In the genomic region with DNA sequence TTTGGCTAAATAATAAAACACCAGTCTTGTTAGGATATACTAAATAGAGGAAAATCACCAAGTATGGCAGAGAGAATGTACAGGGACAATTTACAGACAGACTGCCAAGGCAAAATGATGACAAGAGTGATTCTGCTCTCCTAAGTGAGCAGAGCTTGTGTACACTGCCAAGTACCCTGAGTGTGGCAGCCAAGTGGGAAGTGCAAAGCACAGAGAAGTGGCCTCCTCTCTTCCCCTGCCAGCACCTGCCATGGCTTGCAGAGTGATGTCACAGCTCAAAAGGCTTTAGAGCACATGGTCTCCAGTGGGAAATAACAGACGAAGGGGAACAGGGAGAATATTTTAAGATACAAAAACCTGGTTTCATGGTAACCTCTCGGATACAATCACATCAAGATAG, we compare ENCODE assay signal across 14 mouse cellular contexts.
DNase-seq lines count a peak whose midpoint lies in the region; ATAC-seq and TF ChIP-seq lines count a peak whose summit lies in the region.
"Had no signal": no experiment of that assay in that cellular context is flagged by ENCODE, and none has a peak within 500 bp of the region (broad histone marks: within the 10 kb centered on the region; RNA-seq: fewer than 3 reads in every experiment).

No protein-coding gene starts in this region.

- no peak for TF ChIP-seq CTCF in lung, adult 2 months (IDR thresholded peaks at IDR 0.05; ENCODE audit: insufficient read depth, low read length)

- no peaks in the 10 kb centered on the region for H3K27me3 ChIP-seq in forebrain, embryonic 13.5 days
- H3K27me3 ChIP-seq in forebrain, embryonic 11.5 days (ENCODE audit: control insufficient read depth, insufficient read depth, low read length) = no peaks in the 10 kb centered on the region

- no peak for DNase-seq in forebrain, embryonic 11.5 days (ENCODE audit: low spot score)
- peak; percentile 25 to 53 for DNase-seq in lung, adult 18-20 months
- DNase-seq in lung, adult 2 months = no peak
- DNase-seq in heart, adult 9 months (ENCODE audit: low spot score in 2 of 2) = peak; percentile 44 to 56
- peak; percentile 15 for DNase-seq in lung, postnatal 14 days
- no peak for DNase-seq in right cerebral cortex, postnatal 36 days (ENCODE audit: low spot score in 2 of 2)
- DNase-seq: gastrocnemius, postnatal 25 days; kidney, adult 8-10 months; liver; right cerebral cortex, postnatal 4 days; thymus, postnatal 14 days had no signal

- ATAC-seq in forebrain, embryonic 13.5 days = peak; percentile 78
- ATAC-seq in forebrain, embryonic 11.5 days (replicated peaks; ENCODE audit: low FRiP score) = no peak

- H3K36me3 ChIP-seq in forebrain, embryonic 13.5 days (ENCODE audit: poor library complexity, severe bottlenecking) = no peaks in the 10 kb centered on the region
- H3K36me3 ChIP-seq in forebrain, embryonic 11.5 days (ENCODE audit: control insufficient read depth, insufficient read depth, low read length) = no peaks in the 10 kb centered on the region
- H3K36me3 ChIP-seq: embryonic facial prominence, embryonic 10.5 days had no signal

- H3K9ac ChIP-seq in forebrain, embryonic 13.5 days = no peak overlapping the region
- no peak overlapping the region for H3K9ac ChIP-seq in forebrain, embryonic 11.5 days (ENCODE audit: low read length)
- H3K9ac ChIP-seq: hindbrain, embryonic 14.5 days had no signal

- no peak overlapping the region for H3K4me2 ChIP-seq in forebrain, embryonic 13.5 days
- no peak overlapping the region for H3K4me2 ChIP-seq in forebrain, embryonic 11.5 days (ENCODE audit: low read depth, low read length, severe bottlenecking)
- H3K4me2 ChIP-seq: hindbrain, embryonic 14.5 days had no signal

- no peaks in the 10 kb centered on the region for H3K9me3 ChIP-seq in forebrain, embryonic 13.5 days (replicated peaks)
- H3K9me3 ChIP-seq in forebrain, embryonic 11.5 days (ENCODE audit: control insufficient read depth, low read length) = no peaks in the 10 kb centered on the region
- H3K9me3 ChIP-seq: embryonic facial prominence, embryonic 10.5 days had no signal

- H3K4me3 ChIP-seq in forebrain, embryonic 13.5 days = no peak overlapping the region
- no peak overlapping the region for H3K4me3 ChIP-seq in forebrain, embryonic 11.5 days (ENCODE audit: low read depth, low read length)
- H3K4me3 ChIP-seq in lung, adult 2 months (replicated peaks; ENCODE audit: extremely low read depth, low read depth, low read length) = no peak overlapping the region
- H3K4me3 ChIP-seq: embryonic facial prominence, embryonic 10.5 days had no signal

- TF ChIP-seq POLR2A in lung, adult 2 months (IDR thresholded peaks at IDR 0.05; ENCODE audit: borderline replicate concordance, extremely low read depth, low read depth, low read length) = no peak

- no peak overlapping the region for H3K27ac ChIP-seq in forebrain, embryonic 13.5 days
- H3K27ac ChIP-seq in forebrain, embryonic 11.5 days (ENCODE audit: low read depth, low read length) = no peak overlapping the region
- H3K27ac ChIP-seq: embryonic facial prominence, embryonic 10.5 days; hindbrain, embryonic 14.5 days had no signal

- peaks cover 14% of the 10 kb centered on the region for H3K4me1 ChIP-seq in forebrain, embryonic 13.5 days
- H3K4me1 ChIP-seq in forebrain, embryonic 11.5 days (replicated peaks; ENCODE audit: control insufficient read depth, insufficient read depth, low read length) = no peaks in the 10 kb centered on the region
- peaks cover 5% of the 10 kb centered on the region for H3K4me1 ChIP-seq in lung, adult 2 months (ENCODE audit: control insufficient read depth, insufficient read depth, low read length)

- 77% methylated on average over 2 of the region's 2 CpGs for WGBS in forebrain, embryonic 13.5 days
- 91% methylated on average over 2 of the region's 2 CpGs for WGBS in forebrain, embryonic 11.5 days
- WGBS in lung, adult 2 months = 72% methylated on average over 2 of the region's 2 CpGs

Comparison
In these comparisons a context has a peak if more than half of its experiments do, and no peak if none do; other contexts are left out.
1. DNase-seq: peak in lung, adult 18-20 months (2 of 2), heart, adult 9 months (2 of 2) and lung, postnatal 14 days (single experiment); none in forebrain, embryonic 11.5 days (single experiment), lung, adult 2 months (single experiment) and right cerebral cortex, postnatal 36 days (0 of 2).